In genomic region chr2:28451663-28452062, GRCm38 (mm10) we compare ENCODE assay signal across 39 mouse cellular contexts. TPM values are rescaled to one million over a fixed set of nuclear protein-coding genes. Genes with fewer than 3 reads are reported as not detected.
"Had no signal": no experiment of that assay in that cellular context is flagged by ENCODE, and none has a peak within 500 bp of the region (broad histone marks: within the 10 kb centered on the region; RNA-seq: fewer than 3 reads in every experiment).

No protein-coding gene starts in this region.

- H3K36me3 ChIP-seq: intestine, embryonic 15.5 days had no signal

- DNase-seq: heart, postnatal 10 days; heart, postnatal 14 days; heart, postnatal 4 days; kidney, adult 11 months; kidney, adult 18-20 months; kidney, adult 2 months; kidney, adult 8-10 months; kidney, adult 9 months; kidney, postnatal 10 days; kidney, postnatal 14 days; kidney, postnatal 25 days; kidney, postnatal 36 days; kidney, postnatal 4 days; layer of hippocampus, adult 9-11 months; layer of hippocampus, postnatal 36 days had no signal

- H3K27ac ChIP-seq: heart, embryonic 13.5 days; heart, embryonic 15.5 days; hindbrain, embryonic 10.5 days; hindbrain, embryonic 12.5 days; hindbrain, embryonic 13.5 days; hindbrain, embryonic 14.5 days; hindbrain, embryonic 15.5 days; hindbrain, postnatal 0 days; intestine, embryonic 15.5 days; kidney, embryonic 15.5 days; kidney, postnatal 0 days; layer of hippocampus, adult 2 months; left cerebral cortex, adult 2 months had no signal

- ATAC-seq: hindbrain, embryonic 16.5 days; hindbrain, postnatal 0 days; inflammation-experienced regulatory T-cells, adult 6 months; intestine, embryonic 15.5 days; intestine, embryonic 16.5 days; intestine, postnatal 0 days had no signal

- H3K9me3 ChIP-seq: heart, embryonic 13.5 days; heart, embryonic 15.5 days; hindbrain, embryonic 10.5 days; hindbrain, embryonic 12.5 days; hindbrain, embryonic 13.5 days; hindbrain, embryonic 15.5 days; intestine, embryonic 15.5 days; kidney, embryonic 15.5 days had no signal

- H3K27me3 ChIP-seq: hindbrain, embryonic 13.5 days; hindbrain, embryonic 15.5 days; intestine, embryonic 15.5 days; kidney, embryonic 15.5 days had no signal

- H3K9ac ChIP-seq: heart, embryonic 13.5 days; heart, embryonic 15.5 days; hindbrain, embryonic 12.5 days; hindbrain, embryonic 13.5 days; hindbrain, embryonic 14.5 days; hindbrain, embryonic 15.5 days; intestine, embryonic 15.5 days; kidney, embryonic 15.5 days had no signal

- H3K4me3 ChIP-seq: heart, embryonic 13.5 days; heart, embryonic 15.5 days; hindbrain, embryonic 10.5 days; hindbrain, embryonic 12.5 days; hindbrain, embryonic 13.5 days; hindbrain, embryonic 15.5 days; intestine, embryonic 15.5 days; kidney, embryonic 15.5 days; layer of hippocampus, adult 2 months; left cerebral cortex, adult 2 months had no signal

- H3K4me2 ChIP-seq: heart, embryonic 11.5 days; heart, embryonic 13.5 days; heart, embryonic 15.5 days; hindbrain, embryonic 12.5 days; hindbrain, embryonic 13.5 days; hindbrain, embryonic 14.5 days; hindbrain, embryonic 15.5 days; intestine, embryonic 15.5 days; kidney, embryonic 15.5 days had no signal

RNA-seq across cellular contexts. Expression of gene Ppp1r26, which starts 5.1 kb away (rescaled TPM):
- polyA plus RNA-seq: inflammation-experienced regulatory T-cells, adult 6 months had no signal

RNA-seq across cellular contexts. Expression of gene 1700007K13Rik, which starts 14.5 kb away (rescaled TPM):
- total RNA-seq: heart, postnatal 14 days; heart, postnatal 25 days; heart, postnatal 4 days; hematopoietic stem cell, adult 5-6 weeks had no signal
- polyA plus RNA-seq: heart, embryonic 14.5 days; intestine, embryonic 15.5 days; intestine, embryonic 16.5 days; intestine, postnatal 0 days; large intestine, adult 2 months had no signal

RNA-seq across cellular contexts. Expression of gene Gbgt1, which starts 45.0 kb away (rescaled TPM):
- total RNA-seq: hematopoietic stem cell, adult 5-6 weeks had no signal
- polyA plus RNA-seq: heart, embryonic 14.5 days; heart, postnatal 0 days; inflammation-experienced regulatory T-cells, adult 6 months had no signal

RNA-seq across cellular contexts. Expression of gene Gm10134, which starts 54.2 kb away (rescaled TPM):
- total RNA-seq: hematopoietic stem cell, adult 5-6 weeks; hindbrain, postnatal 0 days; layer of hippocampus, postnatal 14 days had no signal
- polyA plus RNA-seq: heart, embryonic 11.5 days; hindbrain, embryonic 10.5 days; inflammation-experienced regulatory T-cells, adult 6 months had no signal
